Mouse (Mus musculus) embryo, embryonic 10 days (tissue): ENCODE results near the gene Col11a2.

Source experiments
- DNase-seq: peaks from one replicate; pipeline ENCODE4 v3.0.0-alpha.2; 2015; ENCODE audit warnings: low spot score

Gene Col11a2

DNA sequence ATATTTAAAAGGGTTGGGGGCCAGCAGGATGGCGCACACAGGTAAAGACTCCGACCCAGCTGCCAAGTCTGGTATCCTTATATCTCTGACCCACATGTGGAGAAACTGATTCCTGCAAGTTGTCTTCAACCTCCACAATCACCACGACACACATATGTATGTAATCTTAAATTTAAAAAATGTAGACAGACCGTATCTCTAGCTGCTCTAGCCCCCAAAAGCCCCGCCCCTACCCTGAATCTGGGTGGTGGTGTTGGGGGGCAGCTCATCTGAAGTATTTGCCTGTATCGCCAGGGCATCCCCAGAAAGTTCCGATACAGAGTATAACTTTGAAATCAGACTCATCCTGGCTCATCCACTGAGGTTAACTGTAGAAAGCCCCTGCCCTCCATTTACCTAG lies 67.3 kb downstream of the Col11a2 start:
- no peak for DNase-seq

DNA sequence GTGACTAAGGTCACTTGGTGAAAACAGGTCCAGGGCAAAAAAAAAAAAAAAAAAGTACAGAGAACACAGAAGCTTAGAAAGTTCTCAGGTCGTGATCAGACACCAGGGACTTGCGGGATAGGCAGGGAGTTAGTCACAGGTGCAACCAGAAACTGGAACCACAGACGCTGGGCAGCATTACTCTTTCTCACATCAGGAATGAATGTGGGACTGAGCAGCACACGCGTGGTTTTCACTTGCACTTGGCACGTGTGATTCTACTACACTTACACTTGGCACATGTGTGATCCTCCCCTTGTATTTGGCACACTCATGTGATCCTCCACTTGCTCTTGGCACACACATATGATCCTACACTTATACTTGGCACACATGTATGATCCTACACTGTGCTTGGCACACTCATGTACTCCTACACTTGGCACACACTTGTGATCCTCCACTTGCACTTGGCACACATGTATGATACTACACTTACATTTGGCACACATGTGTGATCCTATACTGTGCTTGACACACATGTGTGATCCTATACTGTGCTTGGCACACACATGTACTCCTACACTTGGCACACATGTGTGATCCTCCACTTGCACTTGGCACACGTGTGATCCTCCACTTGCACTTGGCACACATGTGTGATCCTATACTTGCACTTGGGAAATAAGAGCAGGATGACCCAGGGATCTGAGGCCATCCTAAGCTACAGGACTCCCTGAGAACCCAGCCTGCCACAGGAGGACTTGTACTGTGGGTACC lies 68.1 kb downstream of the Col11a2 start:
- DNase-seq = no peak

- DNase-seq = no peak
Measured at GRCm38 (mm10) chr17:34108460-34108859, 69.2 kb downstream of the Col11a2 start.

- peak; percentile 44 for DNase-seq
Measured at GRCm38 (mm10) chr17:34109038-34109805, 70.0 kb downstream of the Col11a2 start.

DNA sequence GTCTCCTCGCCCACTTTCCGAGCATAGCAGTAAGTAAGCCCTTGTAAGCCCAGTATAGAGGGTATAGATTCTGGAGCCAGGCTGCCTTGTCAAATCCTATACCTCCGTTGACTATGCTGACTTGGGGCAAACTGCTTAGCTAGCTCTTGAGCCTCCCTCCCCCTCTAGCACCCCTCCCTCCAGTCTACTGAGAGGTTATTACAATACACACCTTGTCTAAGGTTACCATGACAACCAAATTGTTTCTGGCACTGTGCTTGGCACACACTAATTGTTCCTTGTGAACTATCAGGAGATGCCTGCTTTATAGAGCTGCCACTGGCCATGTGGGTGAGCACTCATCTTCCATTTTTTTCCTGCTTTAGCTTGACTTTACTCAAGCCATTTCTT lies 70.6 kb downstream of the Col11a2 start:
- DNase-seq = no peak

DNA sequence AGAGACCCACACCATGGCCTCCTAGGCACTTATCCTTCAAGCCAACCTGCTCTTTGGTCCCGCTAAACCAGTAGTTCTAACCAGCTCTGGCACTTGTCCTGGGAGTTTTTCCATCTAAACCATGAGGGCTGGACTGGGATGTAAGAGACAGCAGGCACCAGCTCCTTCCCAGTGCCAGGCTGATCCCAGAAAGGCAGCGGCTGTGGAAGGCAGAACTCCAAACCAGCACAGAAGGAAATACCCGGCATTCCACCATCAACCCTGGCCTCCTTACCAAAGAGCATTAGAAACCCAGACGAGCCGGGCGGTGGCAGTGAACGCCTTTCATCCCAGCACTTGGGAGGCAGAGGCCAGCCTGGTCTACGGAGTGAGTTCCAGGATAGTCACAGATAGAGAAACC lies 71.1 kb downstream of the Col11a2 start:
- no peak for DNase-seq

DNA sequence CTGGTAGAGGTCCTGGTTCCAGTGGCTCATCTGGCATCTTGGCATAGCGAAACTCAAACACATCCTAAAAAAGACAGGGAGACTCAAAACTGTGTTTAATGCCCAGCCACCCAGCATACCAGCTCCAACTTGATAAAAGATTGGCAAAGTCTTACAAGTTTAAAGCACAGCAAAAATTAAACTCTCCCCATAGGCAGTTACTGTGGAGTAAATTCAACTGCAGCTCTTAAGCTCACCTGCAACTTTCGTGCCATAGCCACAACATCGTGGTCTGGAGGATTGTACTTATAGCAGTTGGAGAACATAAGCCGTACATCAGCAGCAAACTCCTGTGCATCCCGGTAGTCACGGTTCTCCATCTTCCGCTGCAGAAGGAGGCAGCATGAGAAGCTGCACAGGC lies 74.9 kb downstream of the Col11a2 start:
- DNase-seq = no peak
